In genomic region chr2:33884623-33885263, GRCm38 (mm10) we compare ENCODE assay signal across 8 mouse cellular contexts. TPM values are rescaled to one million over a fixed set of nuclear protein-coding genes. Genes with fewer than 3 reads are reported as not detected.
A peak's percentile ranks its signal among the peaks of the same experiment; 100 is the strongest.
DNase-seq lines count a peak whose midpoint lies in the region; ATAC-seq lines count a peak whose summit lies in the region.

No protein-coding gene starts in this region.

- no peaks in the 10 kb centered on the region for H3K9me3 ChIP-seq in limb, embryonic 12.5 days

- H3K4me1 ChIP-seq in limb, embryonic 12.5 days (replicated peaks), result peaks cover 30% of the 10 kb centered on the region

- no peaks in the 10 kb centered on the region for H3K27me3 ChIP-seq in limb, embryonic 12.5 days

- peak; percentile 82 for DNase-seq in gastrocnemius, adult 18-20 months (ENCODE audit: low spot score)
- no peak for DNase-seq in gastrocnemius, postnatal 4 days (ENCODE audit: low spot score in 2 of 2)
- peak; percentile 53 for DNase-seq in thymus, postnatal 0 days (ENCODE audit: low spot score)
- no peak for DNase-seq in thymus, adult 18-20 months
- DNase-seq in spleen, adult 12 weeks (ENCODE audit: low spot score), result no peak
- no peak for DNase-seq in cerebellum, adult 9-10 months

- peak overlapping the region; percentile 92; the same call in 1 of the 2 replicates for H3K4me2 ChIP-seq in limb, embryonic 12.5 days

- H3K36me3 ChIP-seq in limb, embryonic 12.5 days, result no peaks in the 10 kb centered on the region

- no peak overlapping the region for H3K9ac ChIP-seq in limb, embryonic 12.5 days (replicated peaks)

- no peak for ATAC-seq in limb, embryonic 12.5 days (ENCODE audit: insufficient number of reproducible peaks, insufficient read depth, low FRiP score, low TSS enrichment, low read depth)
- peak; percentile 28; the same call in 1 of the 2 replicates for ATAC-seq in neutrophil, adult 5-6 weeks (ENCODE audit: extremely low read depth, insufficient number of reproducible peaks, low FRiP score, poor library complexity, severe bottlenecking)

- H3K27ac ChIP-seq in limb, embryonic 12.5 days, result no peak overlapping the region

- no peak overlapping the region for H3K4me3 ChIP-seq in limb, embryonic 12.5 days (replicated peaks)

- 86% methylated on average over 7 of the region's 7 CpGs for WGBS in limb, embryonic 12.5 days

RNA-seq across cellular contexts. Expression of gene Mvb12b, which starts 3.0 kb away (rescaled TPM):
- total RNA-seq in gastrocnemius, adult 18-20 months (2021), result 10 to 100 TPM; 27.5 to 27.9 TPM
- 10 to 100 TPM; 33.3 to 36.7 TPM for total RNA-seq in gastrocnemius, postnatal 4 days (2021)
- 50.4 and 56.8 TPM in 2 replicates for polyA plus RNA-seq in thymus, postnatal 0 days (2015; fragmentation: Nextera tagmentation; extraction: Ambion mirVana)
- polyA plus RNA-seq in limb, embryonic 12.5 days (2016; fragmentation: Nextera tagmentation; extraction: Ambion mirVana), result 25.5 and 27.3 TPM in 2 replicates
- total RNA-seq in neutrophil, adult 5-6 weeks (2017), result 10.9 and 12.1 TPM in 2 replicates

Comparison
In these comparisons a context has a peak if more than half of its experiments do, and no peak if none do; other contexts are left out.
1. DNase-seq: peak in gastrocnemius, adult 18-20 months (single experiment) and thymus, postnatal 0 days (single experiment); none in gastrocnemius, postnatal 4 days (0 of 2), thymus, adult 18-20 months (0 of 2), spleen, adult 12 weeks (single experiment) and cerebellum, adult 9-10 months (single experiment).